Mouse (Mus musculus) gastrocnemius, postnatal 25 days (tissue): ENCODE results near the gene Lzts3. TPM values are rescaled to one million over a fixed set of nuclear protein-coding genes. Genes with fewer than 3 reads are reported as not detected.
"Not testable (repeated sequence)": the region's sequence is repeated elsewhere in the genome, so short reads cannot be mapped to it uniquely, and the experiment has no call there.

Experiments
- DNase-seq: peaks from one replicate; pipeline ENCODE4 v3.0.0; 2022
- long read RNA-seq, 2 experiments: library from polyadenylated mRNA; stranded (forward); transcript quantifications; one replicate each; pipeline ENCODE4 v2.0.0; 2021
- total RNA-seq, 2 experiments: library from RNA; stranded (reverse); gene quantifications; 1 replicate in 1 of 2; 2 replicates in 1 of 2; pipeline ENCODE4 v1.2.3; 2021

Lzts3 gene
- 1 to 10 TPM; 2.1 to 2.4 TPM for total RNA-seq
- long read RNA-seq, experiment 1, partial matches to known transcripts, result 0 of 2 reads
- long read RNA-seq, experiment 1, other reads (novel, unspliced or antisense), result 2 of 2 reads
- long read RNA-seq, experiment 2, partial matches to known transcripts, result 0 of 6 reads
- long read RNA-seq, experiment 2, other reads (novel, unspliced or antisense), result 6 of 6 reads

GRCm38 (mm10) chr2:130642684-130643369 is at the start of gene Lzts3:
TSS of gene Lzts3 (minus strand) at chr2:130642803.
- DNase-seq, result peak; percentile 95

DNA sequence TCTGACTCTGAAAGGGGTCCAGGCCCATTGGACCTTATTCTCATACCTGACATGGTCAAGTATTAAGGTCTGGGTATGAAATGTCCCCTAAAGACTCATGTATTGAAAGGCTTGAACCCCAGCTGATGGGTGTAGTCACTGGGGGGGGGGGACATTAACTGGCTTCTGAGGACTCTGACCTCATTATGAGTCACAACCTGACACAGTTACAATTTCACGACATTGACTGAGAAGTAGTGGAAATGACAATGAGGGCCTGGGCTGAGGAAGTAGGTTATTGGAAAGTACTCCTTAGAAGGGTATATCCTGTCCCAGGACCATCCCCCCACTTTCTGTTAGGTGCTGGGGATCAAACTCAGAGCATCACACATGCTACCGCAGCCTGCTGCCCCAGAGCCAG is 46.4 kb upstream of the Lzts3 start:
- no peak for DNase-seq

DNA sequence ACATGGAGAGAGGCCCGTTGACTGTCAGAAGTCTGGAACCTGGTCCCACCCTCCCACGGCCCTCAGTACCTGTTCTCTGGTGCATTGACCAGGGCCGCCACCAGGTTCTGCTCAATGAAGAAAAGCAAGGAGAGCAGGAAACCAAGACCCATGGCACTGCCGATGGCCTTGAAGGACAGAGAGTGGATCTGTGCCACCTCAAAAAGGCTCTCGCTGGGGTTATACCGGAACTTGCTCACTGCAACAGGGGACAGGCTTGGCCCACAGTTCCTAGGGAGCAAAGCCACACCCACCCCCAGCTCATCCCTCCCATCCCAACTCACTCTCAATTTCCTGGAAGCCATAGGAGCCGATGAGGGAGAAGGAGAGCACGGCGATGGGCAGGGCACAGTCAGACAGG is 42.8 kb upstream of the Lzts3 start:
- no peak for DNase-seq

DNA sequence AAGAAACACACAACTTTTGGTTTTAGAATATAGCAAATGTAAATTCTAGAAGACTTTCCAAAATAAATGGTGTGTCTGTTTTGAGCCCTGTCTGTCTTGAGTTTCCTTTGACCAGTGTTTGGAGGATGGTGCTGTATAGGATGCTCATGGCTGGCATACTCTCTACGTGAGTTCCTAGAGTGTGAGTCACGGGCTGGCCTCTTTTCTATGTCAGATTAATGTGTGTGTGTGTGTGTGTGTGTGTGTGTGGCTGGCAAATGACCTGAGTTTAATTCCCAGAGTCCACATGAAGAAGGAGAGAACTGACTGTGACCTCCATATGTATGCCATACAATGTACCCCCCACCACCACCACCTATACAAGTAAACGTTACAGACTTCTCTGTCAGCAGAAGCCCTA is 38.9 kb upstream of the Lzts3 start:
- DNase-seq, result no peak

GRCm38 (mm10) chr2:130679899-130680298 is 37.3 kb upstream of the Lzts3 start:
- no peak for DNase-seq

DNA sequence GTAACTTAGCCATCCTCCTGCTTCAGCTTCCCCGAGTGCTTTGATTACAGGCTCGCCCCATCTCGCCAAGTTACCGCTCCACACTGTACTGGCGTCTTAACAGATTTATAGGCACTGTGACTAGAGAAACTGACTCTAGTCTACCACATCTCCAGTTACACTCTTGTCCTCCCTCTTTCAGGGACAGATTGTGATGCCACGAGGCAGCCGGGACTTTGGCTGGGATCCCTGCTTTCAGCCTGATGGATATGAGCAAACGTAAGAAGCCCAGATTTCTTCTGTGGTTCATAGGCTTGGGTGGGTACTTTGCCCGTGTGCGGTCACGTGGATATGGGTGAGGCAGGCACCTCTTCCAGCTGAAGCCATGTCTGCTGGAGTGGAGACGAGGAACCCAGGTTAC is 36.6 kb upstream of the Lzts3 start:
- DNase-seq, result no peak

DNA sequence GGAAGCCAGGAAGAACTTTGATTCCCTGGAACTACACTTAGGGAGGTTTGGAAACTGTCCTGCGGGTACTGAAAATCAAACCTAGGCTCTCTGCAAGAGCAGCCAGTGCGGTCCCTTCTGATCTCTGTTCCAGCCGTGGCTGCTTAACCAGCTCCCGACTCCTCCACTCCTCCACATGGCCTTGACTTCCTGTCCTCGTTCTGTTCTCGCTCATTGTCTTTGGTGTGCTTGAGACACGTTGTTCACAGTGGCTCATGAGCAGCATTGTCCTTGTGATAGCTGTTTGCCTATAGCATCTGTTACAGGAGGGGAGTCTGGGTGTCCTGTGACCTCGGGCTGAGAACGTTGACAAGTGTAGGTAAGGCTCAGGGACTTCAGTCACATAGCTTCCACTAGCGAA is 34.6 kb upstream of the Lzts3 start:
- no peak for DNase-seq

GRCm38 (mm10) chr2:130667559-130667958 is 25.0 kb upstream of the Lzts3 start, which contains the start of gene Itpa:
TSS of gene Itpa (plus strand) at chr2:130667610.
- peak; percentile 86 for DNase-seq

DNA sequence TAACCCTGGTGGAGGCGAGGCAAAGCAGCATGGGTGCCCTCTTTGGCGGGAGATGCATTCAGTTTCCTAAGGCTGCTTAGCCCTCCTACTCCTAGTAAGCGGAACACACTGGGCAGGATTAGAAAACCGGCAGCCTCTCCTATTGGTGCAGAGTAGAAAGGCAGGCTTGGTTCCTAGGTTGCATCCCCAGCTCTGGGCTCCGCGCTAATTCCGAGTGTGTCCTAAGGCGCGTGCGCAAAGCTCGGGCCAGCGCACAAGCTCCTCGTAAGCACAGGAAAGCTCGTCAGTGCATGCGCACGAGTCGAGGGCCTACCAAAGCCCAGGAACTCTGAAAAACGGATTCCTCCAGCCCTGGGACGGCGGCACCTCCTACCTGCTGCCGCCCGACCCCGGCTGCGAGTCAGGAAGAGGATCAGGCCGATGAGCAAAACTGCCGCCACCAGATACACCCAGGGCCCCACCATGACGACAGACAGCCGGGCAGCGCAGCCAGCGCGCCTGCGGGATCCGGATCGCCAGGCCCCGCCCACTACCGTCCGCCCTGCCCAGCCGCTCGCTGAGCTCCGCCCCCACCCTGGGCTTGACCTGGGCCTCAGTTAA is 21.6 kb upstream of the Lzts3 start, which contains the start of gene Ddrgk1:
TSS of gene Ddrgk1 (minus strand) at position 558 of the 600 bp plus-strand sequence.
- peak; percentile 92 for DNase-seq

GRCm38 (mm10) chr2:130663342-130663741 is 20.7 kb upstream of the Lzts3 start:
- DNase-seq, result no peak

DNA sequence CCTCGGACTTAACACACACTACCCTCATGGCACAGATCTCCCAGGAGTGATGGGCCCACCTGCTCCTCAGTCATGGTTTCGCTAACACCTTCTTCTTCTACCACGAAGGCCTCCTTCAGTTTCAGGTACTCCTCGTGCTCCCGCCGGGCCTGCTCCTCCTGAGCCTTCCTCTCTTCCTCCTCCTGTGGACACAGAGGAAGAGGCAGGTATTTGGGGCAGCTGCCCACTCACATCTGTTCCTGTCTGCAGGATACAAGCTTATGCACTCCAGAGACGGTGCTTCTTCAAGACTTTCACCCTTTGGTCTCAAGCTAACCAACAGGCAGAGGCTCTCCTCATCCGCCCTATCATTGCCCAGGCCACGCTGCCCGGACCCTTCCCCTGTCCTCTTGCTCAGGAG is 15.9 kb upstream of the Lzts3 start:
- DNase-seq, result no peak

- DNase-seq, result no peak
Measured at GRCm38 (mm10) chr2:130657541-130657940, 14.9 kb upstream of the Lzts3 start.

DNA sequence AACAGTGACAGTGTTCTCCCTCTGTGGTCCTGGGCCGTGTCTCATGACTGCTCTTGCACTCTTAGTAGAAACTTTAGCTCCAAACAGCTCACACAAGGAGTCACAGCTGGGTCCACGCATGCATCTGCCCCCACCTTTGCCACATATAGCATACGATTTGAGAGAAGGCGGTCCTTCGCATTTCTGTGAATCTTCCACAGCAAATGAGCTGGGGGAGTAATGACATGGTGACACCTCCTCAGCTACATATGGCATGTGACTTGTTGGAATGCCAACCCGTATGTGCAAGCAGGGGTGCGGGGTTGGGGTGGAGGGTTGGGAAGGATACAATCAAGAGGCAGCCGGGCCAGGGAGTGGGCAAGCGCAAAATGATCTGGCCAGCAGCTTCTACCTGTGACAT is 13.9 kb upstream of the Lzts3 start:
- DNase-seq, result no peak

- no peak for DNase-seq
Measured at GRCm38 (mm10) chr2:130655660-130656339, 13.2 kb upstream of the Lzts3 start.

DNA sequence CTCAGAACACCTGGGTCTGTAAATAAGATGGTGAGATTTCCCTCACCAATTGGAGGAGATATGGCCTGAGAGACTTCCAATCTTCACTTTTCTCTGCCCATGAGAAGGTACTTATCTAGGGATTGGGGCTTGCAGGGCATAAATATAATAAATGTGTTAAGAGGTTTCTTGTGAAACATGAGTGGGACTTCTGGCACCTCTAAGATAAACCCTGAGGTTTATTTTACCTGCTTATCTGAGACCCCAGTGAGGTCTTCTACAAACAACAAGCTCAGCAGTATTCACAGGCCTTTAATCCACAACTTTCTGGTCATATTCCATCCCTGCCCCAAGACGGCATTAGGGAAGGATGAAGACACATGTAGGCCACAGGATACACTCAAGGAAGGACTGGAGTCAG is 11.2 kb upstream of the Lzts3 start:
- no peak for DNase-seq

- no peak for DNase-seq
Measured at GRCm38 (mm10) chr2:130653303-130653702, 10.7 kb upstream of the Lzts3 start.

- DNase-seq, result not testable (repeated sequence)
Measured at GRCm38 (mm10) chr2:130649028-130649427, 6.4 kb upstream of the Lzts3 start.

DNA sequence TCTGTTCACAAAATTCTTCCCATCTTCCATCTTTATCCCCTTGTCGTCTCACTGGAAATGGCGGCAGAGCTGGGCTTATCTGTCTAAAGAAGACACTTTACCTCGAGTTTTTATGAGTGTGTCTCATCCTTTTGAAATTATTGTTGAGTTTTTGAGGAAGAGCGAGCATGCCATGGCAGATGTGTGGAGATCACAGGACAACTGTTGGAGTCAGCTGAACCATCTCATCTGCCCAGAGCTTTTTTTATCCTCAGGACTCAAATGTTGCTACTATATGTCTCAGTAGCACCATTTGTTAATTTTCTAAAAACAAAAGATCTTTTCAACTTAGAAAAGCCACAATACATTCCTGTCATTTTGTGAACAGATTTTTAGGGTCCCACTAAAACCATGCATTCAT is 2.6 kb upstream of the Lzts3 start:
- DNase-seq, result no peak

DNA sequence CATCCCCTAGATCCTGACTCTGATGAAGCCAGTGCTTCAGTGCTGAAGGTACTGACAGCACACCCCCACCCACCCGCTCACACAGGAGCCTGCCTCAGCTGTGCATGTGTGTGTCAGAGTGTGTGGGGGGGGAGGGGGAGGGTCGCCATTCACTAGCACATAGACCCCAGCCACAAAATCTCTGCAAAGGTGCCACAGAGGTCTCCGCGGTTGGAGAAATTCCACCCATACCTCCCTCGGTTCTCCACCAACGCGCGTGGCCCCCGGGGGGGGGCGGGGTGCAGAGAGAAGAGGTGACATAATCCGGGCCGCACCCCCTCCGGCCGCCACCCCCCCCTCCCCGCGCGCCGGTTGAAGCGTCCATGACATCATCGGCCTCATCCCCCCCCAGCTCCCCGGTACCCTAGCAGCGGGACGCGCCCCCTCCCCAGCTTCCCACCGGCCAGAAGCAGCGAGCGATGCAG is 374 bp downstream of the Lzts3 start:
- peak; percentile 25 for DNase-seq

DNA sequence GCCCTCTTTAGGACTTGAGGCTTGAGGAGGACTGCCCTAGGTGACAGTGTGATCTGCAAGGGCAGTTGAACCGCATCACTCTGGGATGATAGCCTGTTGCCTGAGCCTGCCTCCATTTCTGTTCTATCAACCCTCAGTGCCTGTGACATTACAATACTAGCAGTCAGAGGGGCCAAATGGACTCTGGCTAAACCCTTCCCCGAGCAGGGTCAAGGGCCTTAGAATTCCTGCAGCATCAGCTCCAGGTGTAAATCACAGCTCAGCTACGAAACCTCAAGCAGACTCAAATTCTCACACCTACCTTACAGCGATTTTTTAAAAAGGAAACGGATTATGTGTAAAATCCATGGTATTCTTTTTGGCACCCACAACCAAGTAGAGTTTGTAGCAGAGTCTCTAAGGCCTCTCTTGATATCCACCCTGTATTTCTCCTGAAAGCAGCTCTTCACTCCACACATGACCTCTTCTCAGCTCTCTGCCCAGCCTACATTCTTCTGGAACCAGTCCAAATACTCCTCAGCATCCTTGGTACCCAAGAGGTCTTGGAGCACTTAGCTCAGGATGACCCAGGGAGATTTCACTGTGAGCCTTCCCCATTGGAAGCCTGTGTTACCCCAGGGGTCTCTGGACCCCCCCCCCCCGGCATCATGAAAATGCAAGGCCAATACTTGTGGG is 1.1 kb downstream of the Lzts3 start:
- no peak for DNase-seq

- no peak for DNase-seq
Measured at GRCm38 (mm10) chr2:130639276-130639675, 3.3 kb downstream of the Lzts3 start.

GRCm38 (mm10) chr2:130638101-130638611 is 4.4 kb downstream of the Lzts3 start:
- no peak for DNase-seq
